Mouse (Mus musculus) neural tube, embryonic 13.5 days (tissue): ENCODE results near the gene Fbrsl1. TPM values are rescaled to one million over a fixed set of nuclear protein-coding genes. Genes with fewer than 3 reads are reported as not detected.

Experiments used
- ATAC-seq: fragments of 200-750 bp; cut with Nextera tagmentation; 2 replicates; pipeline ENCODE4 v1.8.0; 2017; ENCODE audit warnings: low read depth, mild to moderate bottlenecking, moderate TSS enrichment, moderate library complexity
- H3K27ac ChIP-seq: fragments of 300-500 bp; sonication (generic); replicated peaks from 2 replicates; pipeline ENCODE4 v1.5.1; 2015; ENCODE audit warnings: moderate library complexity, mild to moderate bottlenecking, inconsistent platforms
- H3K27me3 ChIP-seq: fragments of 300-500 bp; sonication (generic); 2 replicates; pipeline ENCODE4 v1.6.1; 2015; ENCODE audit warnings: mild to moderate bottlenecking, inconsistent platforms
- H3K36me3 ChIP-seq: fragments of 300-500 bp; sonication (generic); 2 replicates; pipeline ENCODE4 v1.6.1; 2015; ENCODE audit warnings: mild to moderate bottlenecking, inconsistent platforms
- H3K4me1 ChIP-seq: fragments of 300-500 bp; sonication (generic); replicated peaks from 2 replicates; pipeline ENCODE4 v1.6.1; 2015; ENCODE audit warnings: inconsistent platforms
- H3K4me2 ChIP-seq: fragments of 300-500 bp; sonication (generic); 2 replicates; pipeline ENCODE4 v1.6.1; 2015; ENCODE audit warnings: inconsistent platforms, mild to moderate bottlenecking, moderate library complexity
- H3K4me3 ChIP-seq: fragments of 300-500 bp; sonication (generic); 2 replicates; pipeline ENCODE4 v1.5.1; 2015; ENCODE audit warnings: mild to moderate bottlenecking, inconsistent platforms
- H3K9ac ChIP-seq: fragments of 300-500 bp; sonication (generic); 2 replicates; pipeline ENCODE4 v1.6.1; 2015; ENCODE audit warnings: moderate library complexity, mild to moderate bottlenecking, inconsistent platforms
- H3K9me3 ChIP-seq: fragments of 300-500 bp; sonication (generic); 2 replicates; pipeline ENCODE4 v1.6.1; 2016; ENCODE audit warnings: inconsistent platforms
- WGBS: fragments of 180-500 bp; shearing (Covaris S2); methylation state at CpG from one replicate; pipeline ENCODE4 v1.1.7; 2015; 5-methylcytosine and 5-hydroxymethylcytosine counted together
- polyA plus RNA-seq: library from polyadenylated mRNA; unstranded; fragments of >200 nt; fragmentation: Nextera tagmentation; extraction: Ambion mirVana; gene quantifications from 2 replicates; pipeline ENCODE4 v1.2.1, GENCODE M21; 2015

The Fbrsl1 gene
- polyA plus RNA-seq, 1 experiment from 2014 or later = 29.0 TPM

- no peaks in the 10 kb centered on the region for H3K27me3 ChIP-seq
- no peaks in the 10 kb centered on the region for H3K9me3 ChIP-seq
- no peak overlapping the region for H3K9ac ChIP-seq
- no peak overlapping the region for H3K4me2 ChIP-seq
- H3K27ac ChIP-seq = no peak overlapping the region
- H3K4me3 ChIP-seq = no peak overlapping the region
- H3K4me1 ChIP-seq = peaks cover 20% of the 10 kb centered on the region
- 7% methylated on average over 1 of the region's 1 CpGs for WGBS
- ATAC-seq = no peak
- H3K36me3 ChIP-seq = no peaks in the 10 kb centered on the region
Observed at GRCm38 (mm10) chr5:110472834-110473233, 24.5 kb upstream of the Fbrsl1 start.

DNA sequence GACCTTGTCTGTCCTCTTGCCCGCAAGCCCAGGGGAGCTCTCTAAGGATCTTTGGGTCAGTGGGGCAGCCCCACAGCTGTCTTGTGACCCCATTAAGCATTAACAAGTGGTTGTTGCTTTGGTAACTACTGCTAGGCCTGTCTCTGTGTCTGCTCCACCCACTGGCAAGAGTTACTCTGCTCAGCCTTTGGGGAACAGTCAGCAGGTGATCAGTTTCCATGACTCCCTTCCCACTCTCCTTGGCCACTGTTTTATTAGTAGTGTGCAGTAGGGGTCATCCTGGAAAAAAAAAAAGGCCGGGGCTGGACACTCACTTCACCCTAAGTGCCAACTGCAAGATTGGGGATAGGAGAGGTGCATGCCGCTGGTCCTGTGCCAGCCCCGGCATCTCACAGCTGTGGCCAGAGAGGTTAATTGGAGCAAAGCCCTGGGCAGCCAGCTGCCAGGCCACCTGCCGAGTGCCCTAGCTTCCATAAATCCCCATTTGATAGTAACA, 23.7 kb upstream of the Fbrsl1 start:
- H3K9me3 ChIP-seq = no peaks in the 10 kb centered on the region
- H3K4me2 ChIP-seq = no peak overlapping the region
- no peak overlapping the region for H3K9ac ChIP-seq
- peaks cover 20% of the 10 kb centered on the region for H3K4me1 ChIP-seq
- ATAC-seq = no peak
- H3K4me3 ChIP-seq = no peak overlapping the region
- H3K27ac ChIP-seq = 0 out of 2 replicates have a peak overlapping the region, but pooled peaks have one; percentile 13
- WGBS = 21% methylated on average over 5 of the region's 5 CpGs
- no peaks in the 10 kb centered on the region for H3K36me3 ChIP-seq
- H3K27me3 ChIP-seq = no peaks in the 10 kb centered on the region

DNA sequence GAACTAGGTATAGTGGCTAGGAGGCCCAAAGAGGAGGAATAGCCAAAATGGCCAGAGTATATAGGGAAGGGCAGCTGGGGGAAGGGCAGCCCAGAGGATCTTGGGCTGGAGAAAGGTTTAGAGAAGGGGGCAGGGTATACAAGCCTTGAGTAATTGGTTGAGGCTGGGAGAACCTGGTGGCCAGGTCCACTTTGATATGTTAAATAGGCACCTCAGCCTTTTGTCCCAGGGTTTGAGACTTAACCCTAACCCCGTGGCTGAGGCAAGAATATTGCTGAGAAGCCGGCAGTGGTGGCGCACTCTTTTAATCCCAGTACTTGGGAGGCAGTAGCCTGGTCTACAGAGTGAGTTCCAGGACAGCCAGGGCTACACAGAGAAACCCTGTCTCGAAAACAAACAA, 23.0 kb upstream of the Fbrsl1 start:
- H3K36me3 ChIP-seq = no peaks in the 10 kb centered on the region
- WGBS = 29% methylated on average over 4 of the region's 4 CpGs
- H3K9me3 ChIP-seq = no peaks in the 10 kb centered on the region

DNA sequence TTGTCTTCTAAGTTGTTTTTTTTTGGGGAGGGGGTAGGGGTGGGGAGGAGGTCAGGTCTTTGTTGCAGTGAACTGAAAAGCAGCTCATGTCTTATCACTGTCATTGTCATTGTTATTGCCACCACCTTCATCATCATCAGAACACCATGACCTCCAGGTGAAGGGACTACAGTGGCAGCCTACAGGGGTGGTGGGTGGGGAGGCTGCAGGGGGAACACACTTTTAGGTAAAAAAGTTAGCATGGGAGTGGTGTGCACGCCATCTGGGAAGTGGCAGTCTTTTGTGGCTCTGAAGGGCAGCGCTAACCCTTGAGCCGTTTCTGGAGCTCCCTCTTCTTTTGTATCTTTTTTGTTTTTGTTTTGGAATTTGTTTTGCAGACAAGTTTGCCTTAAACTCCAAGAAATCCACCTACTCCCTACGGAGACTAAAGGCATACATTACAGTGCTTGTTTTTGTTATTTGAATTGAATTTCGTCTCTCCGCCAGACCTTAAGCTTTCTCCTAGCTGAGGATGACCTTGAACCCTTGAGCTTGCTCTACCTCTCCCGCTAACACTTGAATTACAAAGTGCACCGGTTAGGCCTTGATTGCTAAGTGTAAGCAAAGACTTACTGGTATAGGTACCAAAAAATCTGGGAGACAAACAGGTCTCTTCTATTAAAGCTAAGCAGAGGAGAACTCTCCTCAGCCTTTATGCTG, 21.1 kb upstream of the Fbrsl1 start:
- Histone ChIP-seq H3K4me2 (no peak overlapping the region), H3K36me3 (no peaks in the 10 kb centered on the region), H3K27ac (no peak overlapping the region), H3K27me3 (no peaks in the 10 kb centered on the region), H3K4me1 (peaks cover 28% of the 10 kb centered on the region), H3K9me3 (no peaks in the 10 kb centered on the region), H3K9ac (no peak overlapping the region), H3K4me3 (no peak overlapping the region)
- ATAC-seq = no peak
- 76% methylated on average over 8 of the region's 8 CpGs for WGBS

More for the DNA sequence above, 23.0 kb upstream of the Fbrsl1 start:
- ATAC-seq = no peak
- Histone ChIP-seq H3K9ac (no peak overlapping the region), H3K27me3 (no peaks in the 10 kb centered on the region), H3K27ac (no peak overlapping the region), H3K4me1 (peaks cover 24% of the 10 kb centered on the region), H3K4me3 (no peak overlapping the region), H3K4me2 (no peak overlapping the region)

DNA sequence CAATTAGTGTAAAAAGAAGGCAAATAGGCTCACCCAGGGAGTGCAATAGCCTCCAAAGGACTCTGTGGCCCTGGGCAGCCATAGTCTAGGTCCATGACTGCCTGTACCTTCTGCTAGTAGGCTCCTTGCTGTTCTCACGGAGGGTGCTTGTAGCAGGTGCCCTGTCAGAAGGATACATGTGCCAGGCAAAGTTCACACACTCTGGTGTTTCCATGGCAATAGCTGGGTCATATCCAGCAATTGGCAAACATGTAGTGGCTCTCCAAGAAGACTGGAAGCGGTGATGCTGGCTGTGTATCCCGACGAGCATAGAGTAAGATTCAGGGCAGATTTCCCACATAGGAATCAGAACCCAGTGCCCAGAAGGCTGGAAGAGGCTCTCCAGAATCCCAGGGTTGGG, 20.0 kb upstream of the Fbrsl1 start:
- 67% methylated on average over 4 of the region's 4 CpGs for WGBS
- no peaks in the 10 kb centered on the region for H3K27me3 ChIP-seq
- no peak overlapping the region for H3K4me3 ChIP-seq
- no peak overlapping the region for H3K4me2 ChIP-seq
- no peaks in the 10 kb centered on the region for H3K36me3 ChIP-seq
- H3K9me3 ChIP-seq = no peaks in the 10 kb centered on the region
- H3K27ac ChIP-seq = no peak overlapping the region
- H3K4me1 ChIP-seq = peaks cover 28% of the 10 kb centered on the region
- no peak overlapping the region for H3K9ac ChIP-seq
- ATAC-seq = no peak

DNA sequence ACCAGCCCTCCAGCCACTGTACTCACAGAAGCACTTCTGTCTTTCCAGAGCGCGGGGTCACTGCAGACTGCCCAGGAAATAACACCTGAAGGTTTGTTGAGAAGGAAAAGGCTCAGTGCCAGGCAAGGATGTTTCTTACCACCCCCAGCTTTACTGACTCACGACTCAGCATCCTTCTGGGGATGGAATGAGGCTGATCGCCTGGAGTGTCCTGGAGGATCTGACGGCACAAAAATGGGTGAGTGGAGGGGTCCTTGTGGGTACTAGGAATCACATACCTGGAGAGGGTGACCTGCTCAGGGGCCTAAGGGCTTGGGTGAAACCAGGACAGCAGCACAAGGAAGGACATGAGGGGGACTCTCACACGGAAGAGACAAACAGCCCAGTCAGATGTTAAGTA, 19.4 kb upstream of the Fbrsl1 start:
- no peaks in the 10 kb centered on the region for H3K36me3 ChIP-seq
- no peak overlapping the region for H3K4me3 ChIP-seq
- H3K4me1 ChIP-seq = peaks cover 24% of the 10 kb centered on the region
- no peak overlapping the region for H3K9ac ChIP-seq
- H3K4me2 ChIP-seq = no peak overlapping the region
- no peaks in the 10 kb centered on the region for H3K27me3 ChIP-seq
- 78% methylated on average over 6 of the region's 6 CpGs for WGBS
- H3K27ac ChIP-seq = no peak overlapping the region
- no peak for ATAC-seq
- H3K9me3 ChIP-seq = no peaks in the 10 kb centered on the region

- Histone ChIP-seq H3K4me1 (peaks cover 14% of the 10 kb centered on the region), H3K27me3 (no peaks in the 10 kb centered on the region), H3K27ac (peak overlapping the region; percentile 61), H3K9me3 (no peaks in the 10 kb centered on the region), H3K4me3 (no peak overlapping the region), H3K36me3 (no peaks in the 10 kb centered on the region), H3K4me2 (no peak overlapping the region), H3K9ac (no peak overlapping the region)
- WGBS = 42% methylated on average over 11 of the region's 11 CpGs
- peak; percentile 79 for ATAC-seq
Observed at GRCm38 (mm10) chr5:110466531-110467424, 18.5 kb upstream of the Fbrsl1 start.

- no peak overlapping the region for H3K9ac ChIP-seq
Observed at GRCm38 (mm10) chr5:110462646-110463045, 14.3 kb upstream of the Fbrsl1 start.

DNA sequence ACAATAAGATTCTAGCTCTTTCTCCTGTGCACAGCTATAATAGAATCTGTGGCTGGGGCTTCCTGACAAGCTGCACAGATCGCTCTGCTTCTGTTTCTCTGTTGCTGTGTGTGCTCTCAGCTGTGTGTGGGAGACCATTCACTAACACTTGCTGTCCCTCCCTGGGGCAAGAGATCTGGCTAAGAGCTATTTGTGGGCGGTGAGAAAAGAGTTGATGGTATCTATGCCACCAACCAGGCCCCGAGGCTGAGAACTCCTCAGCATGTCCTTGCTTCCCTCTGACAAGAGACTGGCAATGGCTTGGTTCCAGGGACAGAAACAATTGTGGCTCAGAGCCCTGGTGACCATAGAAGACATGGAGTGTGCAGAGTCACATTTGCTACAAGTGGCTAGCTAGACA, 10.6 kb upstream of the Fbrsl1 start:
- WGBS = 65% methylated on average over 3 of the region's 3 CpGs
- H3K9ac ChIP-seq = no peak overlapping the region
- H3K4me1 ChIP-seq = no peaks in the 10 kb centered on the region
- ATAC-seq = no peak
- no peak overlapping the region for H3K27ac ChIP-seq
- no peak overlapping the region for H3K4me3 ChIP-seq
- H3K36me3 ChIP-seq = no peaks in the 10 kb centered on the region
- H3K9me3 ChIP-seq = no peaks in the 10 kb centered on the region
- no peak overlapping the region for H3K4me2 ChIP-seq
- H3K27me3 ChIP-seq = no peaks in the 10 kb centered on the region

More at GRCm38 (mm10) chr5:110462646-110463045, 14.3 kb upstream of the Fbrsl1 start:
- Histone ChIP-seq H3K36me3 (no peaks in the 10 kb centered on the region), H3K4me3 (no peak overlapping the region), H3K4me2 (no peak overlapping the region), H3K27me3 (no peaks in the 10 kb centered on the region), H3K27ac (no peak overlapping the region), H3K9me3 (no peaks in the 10 kb centered on the region), H3K4me1 (peaks cover 8% of the 10 kb centered on the region)
- WGBS = 90% methylated on average over 2 of the region's 2 CpGs
- ATAC-seq = no peak

DNA sequence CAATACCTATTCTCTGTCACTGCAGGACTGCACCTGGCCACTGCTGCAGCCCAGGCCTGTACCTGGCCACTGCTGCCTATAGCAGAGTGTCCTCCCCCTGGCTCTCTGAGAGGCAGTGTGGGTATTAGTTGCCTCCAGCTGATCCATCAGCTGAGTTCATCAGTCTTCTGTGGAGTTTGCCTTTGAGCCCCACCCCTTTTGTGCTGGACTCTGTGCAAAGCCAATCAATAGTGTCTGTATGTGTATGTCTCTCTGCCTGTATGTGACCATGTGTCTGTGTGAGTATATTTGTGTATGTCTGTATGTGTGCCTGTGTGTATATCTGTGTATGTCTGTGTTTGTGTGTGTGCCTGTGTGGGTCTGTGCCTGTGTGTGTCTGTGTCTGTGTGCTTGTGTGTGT, 7.0 kb upstream of the Fbrsl1 start:
- H3K4me3 ChIP-seq = no peak overlapping the region
- H3K27me3 ChIP-seq = no peaks in the 10 kb centered on the region
- ATAC-seq = no peak
- 0 out of 2 replicates have a peak overlapping the region, but pooled peaks have one; percentile 22 for H3K9ac ChIP-seq
- no peaks in the 10 kb centered on the region for H3K36me3 ChIP-seq
- no peaks in the 10 kb centered on the region for H3K9me3 ChIP-seq
- H3K27ac ChIP-seq = no peak overlapping the region
- no peaks in the 10 kb centered on the region for H3K4me1 ChIP-seq
- no peak overlapping the region for H3K4me2 ChIP-seq

DNA sequence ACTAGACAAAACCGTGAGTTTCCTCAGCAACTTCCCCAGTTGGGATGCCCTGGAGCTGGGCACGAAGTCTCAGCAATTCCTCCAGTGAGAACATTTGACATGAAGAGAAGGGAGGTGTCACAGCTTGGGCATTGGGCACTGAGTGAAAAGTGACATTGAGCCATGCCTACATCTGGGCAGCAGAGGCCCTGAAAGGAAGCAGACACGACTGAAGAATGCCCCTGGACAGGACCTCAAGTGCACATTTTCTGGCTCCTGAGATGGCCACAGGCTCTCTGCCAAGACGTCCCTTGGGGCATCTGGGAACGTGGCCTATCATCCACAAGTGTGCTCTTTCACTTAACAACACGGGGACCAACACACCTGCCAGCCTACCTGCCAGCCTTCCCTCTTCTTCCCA, 991 bp upstream of the Fbrsl1 start:
- Histone ChIP-seq H3K4me3 (peak overlapping the region; percentile 94), H3K4me2 (peak overlapping the region; percentile 99), H3K9me3 (no peaks in the 10 kb centered on the region), H3K27ac (no peak overlapping the region), H3K9ac (peak overlapping the region; percentile 94; the same call in 1 of the 2 replicates), H3K36me3 (no peaks in the 10 kb centered on the region), H3K4me1 (peaks cover 28% of the 10 kb centered on the region), H3K27me3 (no peaks in the 10 kb centered on the region)
- WGBS = 53% methylated on average over 6 of the region's 6 CpGs
- no peak for ATAC-seq

- Histone ChIP-seq H3K27ac (peak overlapping the region; percentile 73), H3K4me2 (peak overlapping the region; percentile 99), H3K36me3 (no peaks in the 10 kb centered on the region), H3K4me3 (peak overlapping the region; percentile 94), H3K27me3 (no peaks in the 10 kb centered on the region), H3K9ac (peak overlapping the region; percentile 94), H3K9me3 (no peaks in the 10 kb centered on the region), H3K4me1 (peaks cover 35% of the 10 kb centered on the region)
- WGBS = under 1% methylated on average over 90 of the region's 98 CpGs
- ATAC-seq = peak; percentile 52
Observed at GRCm38 (mm10) chr5:110447720-110448435, 425 bp downstream of the Fbrsl1 start.
